Mouse (Mus musculus) CD8-positive naive resting alpha-beta T cell, adult 2 months (primary cell): ENCODE measurements around the gene Serac1.

Source experiments
- DNase-seq, 2 experiments: peaks; one replicate each; pipeline ENCODE4 v3.0.0; 2022; ENCODE audit warnings: low read depth in 2 of 2, low spot score in 2 of 2

Serac1 gene

DNA sequence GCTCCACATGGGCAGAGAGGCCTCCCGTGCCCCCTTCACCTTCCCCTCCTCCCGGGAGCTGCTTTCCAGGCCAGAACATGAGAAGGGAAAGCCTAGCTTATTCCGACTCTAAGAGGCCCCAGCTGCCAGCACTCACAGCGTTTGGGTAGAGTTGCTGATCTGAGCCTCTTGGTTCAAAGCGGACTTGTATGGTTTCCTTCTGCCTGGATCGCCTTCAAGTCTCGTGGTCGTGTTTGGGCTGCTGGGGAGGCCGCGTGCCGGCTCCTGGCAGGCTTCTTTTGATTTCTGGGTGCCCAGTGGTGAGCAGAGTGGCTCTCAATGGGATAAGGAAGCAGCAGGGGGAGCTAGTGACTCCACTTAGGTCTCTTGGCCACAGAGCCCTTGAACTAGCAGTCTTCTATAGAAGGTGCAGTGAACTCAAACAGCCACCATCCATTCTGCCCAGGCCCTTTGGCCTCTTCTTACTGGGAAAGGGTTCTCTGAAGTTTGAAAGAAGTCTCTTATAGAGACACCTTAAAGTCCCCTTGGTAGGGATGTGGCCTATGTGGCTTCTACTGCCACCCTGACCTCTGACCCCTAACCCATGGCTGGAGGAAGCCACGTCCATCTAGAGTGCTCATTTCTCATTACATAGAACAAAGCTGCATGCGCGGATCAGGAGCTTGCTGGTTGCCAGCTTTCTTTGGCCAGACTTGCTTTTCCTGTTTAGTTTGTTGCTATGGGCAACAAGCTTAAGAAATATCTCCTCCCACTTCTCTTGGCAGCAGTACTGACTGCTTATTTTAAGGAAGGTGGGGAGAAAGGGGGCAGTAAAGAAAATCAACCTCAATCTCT is 73.7 kb downstream of the Serac1 start:
- DNase-seq, result peak; percentile 24 to 30

- DNase-seq, result no peak
Observed at GRCm38 (mm10) chr17:6005246-6005637, 74.3 kb downstream of the Serac1 start.

DNA sequence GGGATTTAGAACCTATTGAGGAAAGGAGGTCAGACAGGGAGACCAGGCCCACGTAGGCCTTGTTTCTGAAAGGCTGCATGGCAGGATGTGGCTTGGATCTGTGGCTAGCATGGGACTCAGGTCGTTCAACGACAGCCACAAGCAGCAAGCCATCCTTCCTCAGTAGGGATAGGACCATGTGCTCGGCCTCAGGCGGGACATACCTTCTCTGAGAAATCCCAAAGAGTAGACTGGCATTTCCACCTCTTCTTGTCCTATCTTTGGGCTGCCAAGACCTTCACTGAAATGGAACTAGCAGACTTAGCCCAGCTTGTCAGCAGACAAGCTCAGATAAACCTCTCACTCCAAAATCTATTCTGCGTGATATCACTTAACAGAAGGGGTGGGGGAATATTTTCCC is 75.9 kb downstream of the Serac1 start:
- DNase-seq, result no peak

DNA sequence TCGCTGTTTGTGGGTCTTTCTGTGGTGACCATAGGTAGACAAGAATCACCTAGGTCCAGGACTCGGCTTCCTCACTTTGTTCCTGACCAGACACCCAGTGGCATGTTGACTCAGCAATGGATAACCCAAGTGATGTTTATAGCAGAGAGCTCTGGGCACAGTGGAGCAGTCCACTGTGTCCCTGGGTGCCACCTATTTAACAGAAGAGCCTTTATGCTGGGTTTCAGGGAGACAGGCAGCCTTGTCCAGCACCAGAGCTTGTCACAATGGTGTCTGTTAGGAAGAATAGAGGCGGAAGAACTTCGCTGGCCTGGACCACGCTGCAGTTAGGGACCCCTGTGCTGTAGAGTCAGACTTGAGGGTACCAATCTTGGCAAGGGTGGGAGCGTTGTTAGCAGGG is 77.0 kb downstream of the Serac1 start:
- no peak for DNase-seq

- no peak for DNase-seq
Observed at GRCm38 (mm10) chr17:6001836-6002235, 77.7 kb downstream of the Serac1 start.

DNA sequence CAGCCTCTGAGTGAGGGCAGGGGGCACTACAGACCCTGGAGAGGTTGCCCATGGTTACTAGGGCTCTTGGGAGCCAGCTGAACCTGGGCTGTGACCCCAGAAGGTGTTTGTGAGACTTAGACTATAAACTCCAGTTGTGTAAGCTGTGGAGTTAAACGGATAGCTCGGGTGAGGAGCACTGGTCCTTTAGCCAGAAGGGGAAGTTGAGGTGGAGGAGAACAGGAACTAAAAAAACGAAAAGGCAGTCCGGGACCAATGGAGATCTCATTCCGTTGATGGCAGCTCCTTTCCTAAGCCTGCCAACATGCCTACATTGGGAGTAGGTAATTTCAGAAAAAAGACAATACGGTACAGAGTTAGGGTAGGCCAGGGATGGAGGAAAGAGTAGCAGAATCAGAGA is 78.2 kb downstream of the Serac1 start:
- no peak for DNase-seq

GRCm38 (mm10) chr17:6000864-6001319 is 78.6 kb downstream of the Serac1 start:
- no peak for DNase-seq

DNA sequence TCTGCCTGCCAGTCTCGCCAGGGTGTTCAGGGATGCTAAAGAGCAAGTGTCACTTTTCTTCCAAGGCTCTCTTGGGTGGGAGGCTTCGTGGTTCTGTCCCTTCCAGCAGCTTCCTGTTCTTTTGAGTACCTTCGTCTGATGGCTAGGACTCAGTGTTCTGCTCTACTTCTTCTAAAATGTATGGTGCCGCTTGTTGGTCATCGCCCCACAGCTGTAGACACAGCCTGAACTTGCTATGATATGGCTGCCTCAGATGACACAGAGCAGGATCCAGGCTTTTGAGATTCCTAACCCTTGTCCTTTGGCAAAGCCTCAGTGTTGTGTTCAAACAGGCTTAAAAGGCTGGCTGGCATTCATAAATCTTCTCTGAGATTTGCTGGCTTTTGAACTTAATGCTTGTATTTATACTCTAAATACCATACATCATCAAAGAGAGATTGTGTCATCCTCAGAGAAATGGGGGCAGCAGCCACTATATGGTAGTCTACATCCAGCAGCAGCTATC is 80.5 kb downstream of the Serac1 start:
- no peak for DNase-seq

DNA sequence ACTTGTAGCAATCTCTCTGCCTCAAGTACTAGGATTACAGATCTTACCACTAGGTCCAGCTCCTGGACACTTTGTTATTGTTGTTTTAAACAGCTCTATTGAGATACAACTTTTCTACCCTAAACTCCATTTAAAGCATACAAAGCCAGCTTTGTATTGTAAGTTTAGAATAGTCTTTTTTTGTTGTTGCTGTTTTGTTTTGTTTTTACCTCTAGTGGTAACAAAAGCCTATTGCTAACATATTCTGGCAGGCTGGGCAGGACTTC is 81.4 kb downstream of the Serac1 start:
- DNase-seq, result no peak

- DNase-seq, result no peak
Observed at GRCm38 (mm10) chr17:5997380-5998234, 81.9 kb downstream of the Serac1 start.

GRCm38 (mm10) chr17:5996589-5996988 is 83.0 kb downstream of the Serac1 start:
- DNase-seq, result no peak

- no peak for DNase-seq
Observed at GRCm38 (mm10) chr17:5994606-5995005, 84.9 kb downstream of the Serac1 start.

- no peak for DNase-seq
Observed at GRCm38 (mm10) chr17:5993581-5994260, 85.8 kb downstream of the Serac1 start.

DNA sequence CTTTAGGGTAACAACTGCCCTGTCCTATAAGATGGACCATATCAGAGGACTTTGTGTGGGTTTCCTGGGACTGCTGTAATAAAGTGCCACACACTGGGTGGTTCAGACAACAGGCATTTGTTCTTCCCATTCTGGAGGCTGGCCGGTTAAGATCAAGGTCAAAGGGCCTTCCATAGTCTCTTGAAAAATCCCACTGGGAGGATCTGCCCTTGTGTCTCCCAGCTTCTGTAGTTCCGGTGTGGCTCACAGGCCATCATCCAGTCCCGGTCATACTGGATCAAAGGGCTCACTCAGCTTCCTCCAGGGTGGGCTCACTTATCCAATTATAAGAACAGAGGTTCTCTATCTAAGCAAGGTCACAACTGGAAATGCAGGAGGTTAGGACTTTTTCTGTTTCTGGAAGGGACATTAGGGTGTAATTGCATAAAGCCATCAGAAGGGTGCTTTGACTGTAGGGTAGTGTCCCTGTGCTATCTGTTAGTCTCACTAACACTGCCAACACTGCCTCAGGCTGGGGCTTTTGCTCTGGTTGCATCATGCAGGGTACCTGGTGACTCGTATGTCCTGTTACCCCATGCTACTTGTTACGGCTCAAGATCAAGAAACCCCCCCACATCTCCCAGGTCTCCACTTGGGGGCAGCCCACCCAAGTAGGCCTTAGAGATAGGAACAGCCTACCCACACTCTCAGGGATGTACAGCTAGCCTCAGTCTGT is 86.5 kb downstream of the Serac1 start:
- no peak for DNase-seq
